Mouse (Mus musculus): Measurements from ENCODE around the gene Lmo7.

The Lmo7 gene

DNA sequence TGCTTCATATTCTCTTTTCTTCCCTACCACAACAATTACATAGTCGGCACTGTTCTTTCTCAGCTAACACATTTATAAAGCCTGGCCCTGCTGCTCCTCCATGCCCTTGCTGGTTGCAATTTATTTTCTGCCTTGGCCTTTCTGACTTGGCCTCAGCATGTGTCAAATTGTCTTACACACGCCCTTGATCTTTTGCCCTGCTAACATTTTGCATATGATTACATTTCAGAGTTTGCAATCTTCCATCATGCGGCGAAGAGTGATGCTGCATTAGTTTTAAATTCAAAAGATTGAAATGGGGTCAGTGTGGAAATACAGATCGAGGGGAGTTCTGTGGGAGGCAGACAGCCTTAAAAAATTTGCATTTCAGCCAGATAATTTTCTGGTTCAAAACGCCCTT lies 234.6 kb downstream of the Lmo7 start:
- DNase-seq = no peak

- DNase-seq = no peak
Measured at GRCm38 (mm10) chr14:101964956-101965355, 235.2 kb downstream of the Lmo7 start.

DNA sequence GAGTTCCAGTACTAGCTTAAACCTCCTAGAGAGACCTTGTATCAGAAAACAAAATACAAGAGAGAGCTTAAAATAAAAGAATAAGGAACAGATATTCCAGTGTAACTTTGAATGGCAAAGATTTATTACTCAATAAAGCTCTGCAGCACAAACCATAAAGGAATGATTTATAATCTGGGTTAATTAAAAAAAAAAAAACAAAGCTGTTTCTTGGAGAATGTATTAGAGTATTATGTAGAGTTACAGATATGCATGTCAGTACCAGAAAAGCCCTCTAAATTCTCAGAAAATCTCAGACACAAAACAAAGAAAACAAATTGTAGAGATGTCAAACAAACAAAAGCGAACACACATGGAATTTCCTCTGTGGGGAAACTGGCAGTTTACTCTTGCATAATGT lies 243.0 kb downstream of the Lmo7 start:
- no peak for DNase-seq

GRCm38 (mm10) chr14:101973171-101973570 lies 243.4 kb downstream of the Lmo7 start:
- DNase-seq = no peak

GRCm38 (mm10) chr14:101976021-101976685 lies 246.4 kb downstream of the Lmo7 start:
- no peak for DNase-seq
